Mouse (Mus musculus): ENCODE measurements around the gene Amy1. TPM values are rescaled to one million over a fixed set of nuclear protein-coding genes. Genes with fewer than 3 reads are reported as not detected.
"Not testable (repeated sequence)": the region's sequence is repeated elsewhere in the genome, so short reads cannot be mapped to it uniquely, and the experiment has no call there.

Amy1 gene
- 10 to 100 TPM; 17.7 to 29.9 (median 27.2) TPM for total RNA-seq (2022)

DNA sequence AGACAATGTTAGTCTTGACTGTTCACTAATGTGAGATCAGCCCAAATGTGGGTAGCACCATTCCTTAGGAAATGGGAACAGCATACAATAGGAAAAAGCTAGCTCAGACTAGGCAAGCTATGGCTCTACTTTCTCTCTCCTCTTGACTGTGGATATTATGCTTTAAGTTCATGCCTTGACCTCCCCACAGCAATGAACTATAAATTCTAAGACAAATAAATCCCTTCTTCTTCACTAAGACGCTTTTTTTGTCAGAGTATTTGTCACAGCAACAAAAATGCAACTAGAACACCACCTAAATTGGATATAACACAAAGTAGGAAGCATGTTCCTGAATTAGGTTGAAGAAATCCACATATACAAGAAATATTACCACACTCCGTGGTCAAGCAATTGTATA, at the start of gene Amy1:
TSS of gene Amy1 (minus strand) at position 101 of the 400 bp plus-strand sequence.
- DNase-seq (ENCODE audit: low spot score in 2 of 2) = no peak

DNA sequence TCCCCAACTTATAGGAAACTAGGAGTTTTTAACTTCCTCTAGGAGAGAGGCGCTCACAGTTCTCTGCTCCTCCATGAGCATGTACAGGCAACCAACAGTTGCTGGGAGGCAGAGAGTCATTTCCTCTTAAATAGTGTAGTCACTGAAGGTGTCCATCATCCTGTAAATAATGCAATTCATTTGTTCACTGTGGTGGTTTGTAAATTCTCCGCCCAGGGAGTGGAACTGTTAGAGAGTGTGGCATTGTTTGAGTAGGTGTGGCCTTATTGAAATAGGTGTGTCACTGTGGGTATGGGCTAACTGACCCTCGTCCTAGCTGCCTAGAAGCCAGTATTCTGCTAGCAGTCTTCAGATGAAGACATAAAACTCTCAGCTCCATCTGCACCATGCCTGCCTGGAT, 47.8 kb upstream of the Amy1 start:
- no peak for DNase-seq (ENCODE audit: low spot score in 2 of 2)

DNA sequence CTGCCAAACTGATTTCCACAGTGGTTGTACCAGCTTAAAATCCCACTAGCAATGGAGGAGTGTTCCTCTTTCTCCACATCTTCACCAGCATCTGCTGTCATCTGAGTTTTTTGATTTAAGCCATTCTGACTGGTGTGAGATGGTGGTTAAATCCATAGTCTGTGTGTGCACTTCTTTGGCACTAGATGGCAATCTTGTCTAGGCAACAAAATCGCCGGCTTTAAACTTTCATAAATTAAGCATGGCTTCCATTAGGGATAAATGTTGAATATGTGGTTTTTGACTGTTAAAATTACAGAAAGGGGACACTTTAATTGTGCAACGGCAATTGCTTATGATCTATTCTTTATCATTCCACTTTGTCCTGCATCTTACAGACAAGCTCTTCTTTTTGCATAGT, 44.9 kb upstream of the Amy1 start:
- DNase-seq (ENCODE audit: low spot score in 2 of 2) = not testable (repeated sequence)

DNA sequence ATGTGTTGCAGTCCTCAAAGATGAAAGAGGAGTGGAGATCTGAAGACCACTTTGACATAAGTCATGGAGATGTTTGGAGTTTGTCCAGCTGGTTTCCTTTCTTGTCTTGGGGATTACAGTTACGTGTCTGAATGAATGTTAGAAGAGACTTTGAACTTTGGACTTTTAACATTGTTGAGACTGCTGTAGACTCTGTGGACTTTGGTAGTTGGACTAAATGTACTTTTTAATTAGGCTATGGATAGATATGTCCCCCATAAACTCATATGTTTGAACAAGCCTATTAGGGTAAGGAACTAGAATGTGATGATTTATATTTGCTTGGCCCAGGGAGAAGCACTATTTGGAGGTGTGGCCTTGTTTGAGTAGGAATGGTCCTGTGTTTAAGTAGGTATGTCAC, 33.0 kb upstream of the Amy1 start:
- DNase-seq (ENCODE audit: low spot score in 2 of 2) = no peak

DNA sequence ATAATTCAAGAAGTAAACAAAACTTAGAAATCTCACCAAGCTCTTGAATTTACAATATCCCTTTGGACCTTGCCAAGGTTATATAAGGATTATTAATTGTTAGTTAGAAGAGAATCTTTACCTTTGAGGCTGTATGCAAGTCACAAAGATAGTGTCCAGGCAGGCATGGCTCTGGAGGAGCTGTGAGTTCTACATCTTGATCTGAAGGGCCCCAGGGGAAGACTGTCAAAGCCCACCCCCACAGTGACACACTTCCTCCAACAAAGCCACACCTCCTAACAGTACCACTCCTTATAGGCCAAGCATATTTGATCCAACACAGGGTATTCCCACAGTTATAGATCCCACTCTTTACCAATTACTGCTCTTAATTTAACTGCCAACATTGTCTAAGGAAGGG, 27.7 kb upstream of the Amy1 start:
- no peak for DNase-seq (ENCODE audit: low spot score in 2 of 2)

DNA sequence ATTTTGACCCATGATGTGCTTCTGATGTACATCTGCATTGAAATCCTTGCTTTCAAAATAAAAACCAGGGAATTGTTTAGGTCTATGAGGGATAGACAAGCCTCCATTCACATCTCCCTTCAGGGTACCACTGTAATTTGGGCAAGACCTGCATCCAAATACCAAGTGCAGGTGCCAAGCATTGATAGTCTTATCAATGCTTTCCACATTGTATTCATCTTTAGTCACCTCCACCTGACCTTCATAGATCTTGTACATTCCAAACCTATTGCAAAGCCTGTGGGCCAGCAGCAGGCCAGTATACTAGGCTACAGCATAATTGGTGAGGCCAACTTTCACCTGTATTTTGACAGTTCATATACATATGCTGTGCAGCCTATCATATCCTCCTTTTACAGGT, 25.1 kb upstream of the Amy1 start:
- no peak for DNase-seq (ENCODE audit: low spot score in 2 of 2)

DNA sequence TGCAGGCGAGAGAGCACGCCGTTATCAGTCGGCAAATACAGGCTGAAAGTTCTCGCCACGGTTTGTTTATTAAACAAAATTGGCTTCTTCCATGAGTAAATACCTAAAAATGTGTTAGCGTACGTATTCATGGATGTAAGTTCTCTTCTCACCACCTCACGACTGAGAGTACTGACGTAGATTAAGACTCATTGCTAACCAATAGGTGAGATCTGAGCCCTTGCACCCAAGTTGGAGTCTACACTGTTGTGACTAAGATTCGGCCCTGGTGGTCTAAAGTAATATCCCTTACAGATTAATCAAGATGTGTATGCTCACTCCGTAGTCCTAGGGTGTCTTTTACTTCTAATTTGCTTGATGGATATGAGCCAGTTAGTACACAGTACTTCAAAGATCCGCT, 24.1 kb upstream of the Amy1 start:
- DNase-seq (ENCODE audit: low spot score in 2 of 2) = no peak

DNA sequence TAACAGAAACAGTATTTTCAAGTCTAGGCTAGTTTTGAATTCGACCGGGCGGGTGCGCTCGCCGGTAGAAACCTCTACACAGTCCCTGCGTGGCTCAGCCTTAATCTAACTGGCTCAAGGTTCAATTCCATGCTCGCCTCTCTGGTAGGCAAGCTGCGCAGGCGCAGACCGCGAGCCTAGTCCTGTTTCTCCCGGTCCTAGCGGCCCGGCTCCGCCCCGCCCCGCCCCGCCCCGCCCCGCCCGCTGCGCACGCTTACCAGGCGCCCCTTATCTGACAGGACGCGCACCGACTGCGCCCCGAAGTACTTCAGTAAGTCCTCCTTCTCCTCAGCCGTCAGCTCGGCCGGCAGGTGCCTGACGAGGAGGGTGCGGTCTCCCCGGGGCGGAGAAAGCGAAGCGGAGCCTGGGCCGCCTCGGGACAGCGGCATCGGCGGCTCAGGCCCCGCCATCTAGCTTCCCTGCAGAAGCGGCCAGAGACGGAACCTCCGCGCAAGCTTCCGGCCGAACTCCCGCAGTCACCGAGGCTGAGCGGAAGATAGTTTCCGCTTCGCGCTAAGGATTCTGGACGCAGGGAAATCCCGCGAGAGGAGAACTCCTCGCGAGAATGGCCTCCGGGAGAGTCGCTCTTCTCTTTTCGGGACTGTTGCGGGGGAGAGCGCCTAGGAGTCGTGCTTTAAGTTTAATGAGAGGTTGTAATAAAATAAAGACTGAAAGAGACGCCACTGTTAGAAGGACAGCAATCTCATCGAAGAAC, 23.3 kb upstream of the Amy1 start, which contains the start of gene Rnpc3:
TSS of gene Rnpc3 (minus strand) at position 544 of the 754 bp plus-strand sequence.
- peak; percentile 89 to 90 for DNase-seq (ENCODE audit: low spot score in 2 of 2)

DNA sequence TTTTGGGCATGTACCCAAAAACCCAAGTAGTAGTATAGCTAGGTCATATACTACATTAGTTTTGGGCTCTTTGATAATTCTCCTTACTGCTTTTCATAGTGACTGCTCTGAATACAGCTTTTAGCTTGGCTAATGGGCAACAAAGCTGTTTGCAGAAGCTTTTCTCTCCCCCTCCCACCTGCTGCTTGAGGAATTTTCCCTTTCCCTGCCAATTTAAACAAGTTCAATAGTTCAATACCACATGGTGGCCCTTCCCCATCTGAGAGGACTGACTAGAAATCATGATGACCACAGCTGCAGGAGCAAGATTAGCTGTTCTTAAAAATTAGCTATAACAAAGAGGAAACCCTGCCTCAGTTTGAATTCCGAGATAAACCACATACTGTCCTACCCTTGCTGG, 15.7 kb downstream of the Amy1 start:
- no peak for DNase-seq (ENCODE audit: low spot score in 2 of 2)

DNA sequence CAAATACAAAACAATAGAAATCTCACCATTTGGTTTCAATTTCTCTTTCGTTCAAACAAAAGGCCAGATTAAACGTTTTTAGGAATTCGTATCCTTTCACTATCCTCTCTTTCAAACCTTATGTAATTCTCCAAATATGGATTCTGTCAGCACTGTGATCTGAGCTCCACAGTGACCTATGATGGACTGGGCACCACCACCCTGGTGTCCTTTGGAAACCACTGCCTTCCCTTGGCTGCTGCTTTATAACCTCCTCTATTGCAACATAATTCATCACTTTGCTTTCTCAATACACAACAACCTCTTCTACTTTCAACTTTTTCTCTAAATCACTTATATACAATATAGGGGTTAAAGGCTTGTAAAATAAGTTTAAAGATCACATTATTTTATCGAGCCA, 31.9 kb downstream of the Amy1 start:
- no peak for DNase-seq (ENCODE audit: low spot score in 2 of 2)

DNA sequence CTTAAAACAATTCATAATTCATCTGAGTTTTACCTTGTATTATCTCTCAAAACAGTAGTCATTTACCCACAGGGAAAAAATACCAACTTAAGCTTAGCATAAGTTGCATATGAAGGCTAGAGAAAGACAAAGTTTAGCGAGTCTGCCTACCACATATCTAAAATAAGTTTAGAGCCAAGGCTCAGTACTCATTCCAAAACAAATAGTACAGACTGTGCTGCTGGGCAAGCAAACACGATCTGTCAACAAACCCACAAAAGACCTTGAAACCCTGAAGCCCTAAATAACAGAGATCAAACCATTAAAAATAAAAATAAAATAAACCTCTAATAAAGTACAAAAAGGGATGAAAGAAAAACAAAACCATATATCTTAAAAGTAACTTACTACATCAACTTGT, 32.4 kb downstream of the Amy1 start:
- no peak for DNase-seq (ENCODE audit: low spot score in 2 of 2)

DNA sequence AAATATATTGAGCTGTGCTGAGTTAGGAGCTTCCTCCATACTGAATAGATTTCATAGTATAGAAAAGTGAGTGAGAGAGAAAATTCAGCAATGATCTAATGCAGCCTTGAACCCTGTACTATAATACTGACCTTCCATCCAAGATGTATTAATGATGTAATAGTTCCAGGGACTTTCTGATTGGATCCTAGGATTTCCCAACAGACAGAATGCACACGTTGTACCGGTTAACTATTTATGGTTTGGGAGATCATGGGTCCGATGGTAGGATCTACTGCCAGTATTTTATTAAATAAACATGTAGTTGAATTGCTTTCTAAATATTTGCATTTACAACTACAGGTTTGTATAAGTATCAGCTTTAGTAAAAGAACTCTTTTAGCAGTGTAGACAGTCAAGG, 34.3 kb downstream of the Amy1 start:
- DNase-seq (ENCODE audit: low spot score in 2 of 2) = no peak

DNA sequence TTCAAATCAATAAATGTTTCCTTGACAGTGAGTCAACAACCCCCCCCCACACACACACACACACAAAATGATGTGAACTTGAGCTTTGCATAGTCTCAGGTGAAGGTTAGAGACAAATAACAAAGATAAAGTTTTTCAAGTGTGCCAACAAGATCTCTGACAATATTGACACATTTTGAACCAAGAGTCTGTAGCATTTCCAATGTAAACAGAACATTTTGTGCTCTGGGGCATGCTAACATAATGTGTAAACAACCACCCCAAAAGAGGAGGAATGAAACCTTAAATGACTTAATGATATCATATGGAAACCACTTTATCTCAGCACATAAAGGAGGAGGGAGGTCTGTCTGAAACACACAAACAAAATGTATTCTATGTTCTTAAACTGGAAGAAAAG, 66.8 kb downstream of the Amy1 start:
- no peak for DNase-seq (ENCODE audit: low spot score in 2 of 2)

DNA sequence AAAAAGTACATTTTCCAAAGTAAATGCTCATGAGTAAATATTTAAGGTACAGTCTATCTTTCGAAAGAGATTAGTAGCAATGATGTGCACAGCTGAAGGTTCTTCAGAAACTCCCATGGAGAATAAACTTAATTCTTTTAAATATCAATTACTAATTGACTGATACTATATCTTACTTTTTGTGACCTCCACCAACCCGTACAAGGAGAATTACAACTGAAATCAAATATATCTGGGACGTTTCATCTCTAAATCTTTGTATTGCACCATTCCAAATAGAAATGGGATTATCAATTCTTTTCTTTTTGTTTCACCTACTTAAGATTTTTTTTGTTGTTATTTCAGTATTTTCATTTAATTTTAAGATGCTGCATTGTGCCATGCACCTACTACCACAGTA, 74.2 kb downstream of the Amy1 start, which contains the start of gene Amy2a1:
TSS of gene Amy2a1 (minus strand) at position 101 of the 400 bp plus-strand sequence.
- not testable (repeated sequence) for DNase-seq (ENCODE audit: low spot score in 2 of 2)

Other genes starting within 250 kb of the Amy1 start
- not detected for gene Amy2a1, start 74.3 kb downstream of the Amy1 start, total RNA-seq (2022)
- gene Rnpc3, start 23.4 kb upstream of the Amy1 start, total RNA-seq (2022) = 1 to 10 TPM; 5.4 to 7.3 (median 6.5) TPM